Mouse (Mus musculus) T-cell, adult 2 months (primary cell): Measurements from ENCODE around the gene Rassf5.
A peak's percentile ranks its signal among the peaks of the same experiment; 100 is the strongest.
"Not testable (repeated sequence)": the region's sequence is repeated elsewhere in the genome, so short reads cannot be mapped to it uniquely, and the experiment has no call there.

Source experiments
- DNase-seq: peaks from one replicate; pipeline ENCODE4 v3.0.0; 2022; ENCODE audit warnings: low spot score

Gene Rassf5

DNA sequence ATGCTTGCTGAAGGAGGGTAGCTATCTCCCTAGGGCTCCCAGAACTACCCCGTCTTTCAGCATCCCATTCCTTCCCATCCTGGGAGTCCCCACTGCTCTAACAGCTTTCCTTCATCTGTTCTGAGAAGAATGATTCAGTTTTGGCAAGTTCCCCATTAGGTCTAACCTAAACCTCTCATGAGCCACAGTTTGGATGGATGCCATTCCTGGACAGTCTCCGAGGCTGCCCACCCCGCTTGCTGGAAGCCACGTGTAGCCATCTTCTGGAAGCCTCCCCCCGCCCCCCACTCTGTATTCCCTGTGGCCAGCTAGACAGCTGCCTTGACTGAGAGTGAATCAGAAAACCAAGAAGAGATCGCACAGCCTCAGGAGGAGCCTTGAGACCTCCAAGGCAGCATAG is 12.2 kb upstream of the Rassf5 start:
- no peak for DNase-seq

DNA sequence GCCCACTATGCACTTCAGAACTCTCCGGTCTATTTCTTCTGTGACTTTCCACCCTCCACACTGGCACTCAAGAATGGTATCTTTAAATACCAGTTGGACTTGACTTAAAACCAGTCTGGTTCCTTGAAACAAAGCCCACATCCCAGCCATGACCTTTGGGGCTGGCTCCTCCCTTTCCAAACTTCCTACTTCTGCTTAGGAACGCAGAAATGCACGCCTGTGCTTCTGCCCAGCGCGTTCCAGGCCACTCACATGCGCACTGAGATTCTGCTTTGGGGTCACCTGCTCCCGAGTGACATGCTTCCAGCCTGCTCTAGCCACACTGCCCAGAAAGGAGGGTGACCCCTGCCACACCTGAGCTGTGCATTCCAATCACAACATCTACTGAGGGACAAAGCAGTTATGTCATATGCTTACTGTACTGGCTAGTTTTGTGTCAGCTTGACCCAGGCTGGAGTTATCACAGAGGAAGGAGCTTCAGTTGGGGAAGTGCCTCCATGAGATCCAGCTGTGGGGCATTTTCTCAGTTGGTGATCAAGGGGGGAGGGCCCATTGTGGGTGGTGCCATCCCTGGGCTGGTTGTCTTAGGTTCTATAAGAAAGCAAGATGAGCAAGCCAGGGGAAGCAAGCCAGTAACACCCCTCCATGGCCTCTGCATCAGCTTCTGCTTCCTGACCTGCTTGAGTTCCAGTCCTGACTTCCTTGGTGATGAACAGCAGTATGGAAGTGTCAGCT is 7.6 kb upstream of the Rassf5 start:
- DNase-seq: not testable (repeated sequence)

GRCm38 (mm10) chr1:131246433-131247395 is 1.7 kb upstream of the Rassf5 start:
- peak; percentile 24 for DNase-seq

- DNase-seq: peak; percentile 46
Measured at GRCm38 (mm10) chr1:131245926-131246325, 868 bp upstream of the Rassf5 start.

DNA sequence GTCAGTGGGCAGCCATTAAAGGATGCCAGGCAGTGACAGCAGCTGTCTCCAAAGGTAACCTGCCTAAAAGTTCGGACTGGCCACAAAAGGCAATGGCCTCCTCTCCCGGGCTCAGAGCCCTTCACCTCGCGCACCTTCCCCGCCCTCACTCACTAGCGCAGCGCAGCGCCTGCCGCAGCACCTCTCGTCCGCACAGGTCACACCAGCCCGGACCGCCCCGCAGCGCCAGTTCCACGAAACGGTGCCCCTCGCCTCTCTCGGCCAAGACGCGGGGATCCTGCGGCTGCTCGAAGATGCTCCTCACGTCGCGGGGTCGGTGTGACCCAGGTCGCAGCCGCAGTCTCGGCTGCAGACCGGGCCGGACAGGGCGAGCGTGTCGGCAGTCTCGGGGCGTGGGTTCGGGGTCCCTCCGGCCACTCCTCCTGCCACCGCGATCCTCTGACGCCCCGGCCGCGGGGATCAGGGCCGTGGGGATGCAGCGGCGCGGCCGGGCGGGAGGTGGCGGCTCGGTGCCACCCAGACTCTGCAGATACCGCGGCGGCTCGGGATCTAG is 446 bp downstream of the Rassf5 start:
- no peak for DNase-seq

GRCm38 (mm10) chr1:131242956-131243355 is 2.1 kb downstream of the Rassf5 start:
- DNase-seq: no peak

DNA sequence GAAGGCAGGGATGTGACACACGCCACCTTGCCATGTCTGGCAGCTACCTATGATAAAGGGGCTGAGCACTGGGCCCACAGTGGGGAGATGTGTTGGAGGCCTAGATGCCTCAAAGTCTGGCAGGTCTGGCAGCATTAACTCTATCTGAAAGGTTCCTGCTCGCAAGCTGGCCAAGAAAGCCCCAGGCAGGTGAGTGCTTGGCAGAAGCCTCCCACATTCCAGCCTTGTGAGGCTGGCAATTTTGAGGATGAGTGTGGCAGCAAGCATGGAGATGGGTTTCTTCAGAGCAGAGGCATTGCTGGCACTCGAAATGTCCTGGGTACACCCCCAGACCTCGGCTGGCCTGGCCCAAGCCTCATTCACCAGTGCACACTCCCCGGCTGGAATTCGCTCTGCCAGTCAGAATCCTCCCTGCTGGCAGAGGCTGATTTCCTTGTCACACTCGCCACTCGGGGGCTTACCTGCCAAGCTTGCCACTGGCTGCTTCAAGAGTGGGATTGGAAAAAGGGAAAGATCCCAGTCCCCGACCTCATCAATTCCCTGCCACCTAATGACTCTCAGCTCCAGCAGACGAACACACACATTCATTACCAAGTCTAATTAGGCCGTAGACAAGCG is 5.4 kb downstream of the Rassf5 start:
- no peak for DNase-seq

DNA sequence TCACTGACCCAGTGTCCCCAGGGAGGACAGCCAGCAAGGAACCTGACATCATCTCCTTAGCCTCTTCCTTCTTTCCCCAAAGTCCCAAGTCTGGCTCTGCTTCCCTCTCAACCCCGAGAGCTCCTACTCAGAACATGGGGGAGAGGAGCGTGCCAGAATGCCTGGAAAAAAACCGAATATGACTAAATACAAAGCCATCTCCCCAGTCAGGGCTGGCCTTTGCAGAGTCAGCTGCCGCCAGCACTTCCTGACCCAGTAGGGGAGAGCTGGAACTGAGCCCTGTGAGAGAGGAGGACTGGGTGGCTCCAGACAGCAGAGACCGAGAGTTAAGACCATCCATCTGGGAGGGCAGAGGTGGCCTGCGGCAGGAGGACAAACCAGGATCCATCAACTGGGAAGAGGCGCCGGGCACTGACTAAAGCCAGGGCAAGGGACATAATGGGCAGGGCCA is 6.1 kb downstream of the Rassf5 start:
- no peak for DNase-seq

DNA sequence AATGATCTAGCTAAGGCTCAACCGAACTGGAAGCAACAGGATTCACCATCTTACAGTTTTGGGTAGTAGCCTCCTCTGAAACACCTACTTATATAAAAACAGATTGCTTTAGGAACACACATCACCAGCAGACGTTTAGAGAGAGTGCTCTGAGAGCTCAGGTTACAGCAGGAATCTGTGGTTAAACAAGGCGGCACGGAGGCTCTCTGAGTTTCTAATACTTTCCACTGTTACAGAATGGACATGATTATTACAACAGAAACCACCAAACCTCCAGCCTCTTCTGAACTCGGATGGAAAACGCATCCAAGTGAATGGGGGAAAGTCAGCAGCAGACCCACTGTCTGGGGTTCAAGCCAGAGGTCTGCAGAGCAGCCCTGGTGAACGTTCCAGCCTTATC is 9.0 kb downstream of the Rassf5 start:
- no peak for DNase-seq

GRCm38 (mm10) chr1:131233527-131233926 is 11.5 kb downstream of the Rassf5 start:
- DNase-seq: no peak

GRCm38 (mm10) chr1:131228659-131229058 is 16.4 kb downstream of the Rassf5 start:
- no peak for DNase-seq

- no peak for DNase-seq
Measured at GRCm38 (mm10) chr1:131228225-131228624, 16.8 kb downstream of the Rassf5 start.

DNA sequence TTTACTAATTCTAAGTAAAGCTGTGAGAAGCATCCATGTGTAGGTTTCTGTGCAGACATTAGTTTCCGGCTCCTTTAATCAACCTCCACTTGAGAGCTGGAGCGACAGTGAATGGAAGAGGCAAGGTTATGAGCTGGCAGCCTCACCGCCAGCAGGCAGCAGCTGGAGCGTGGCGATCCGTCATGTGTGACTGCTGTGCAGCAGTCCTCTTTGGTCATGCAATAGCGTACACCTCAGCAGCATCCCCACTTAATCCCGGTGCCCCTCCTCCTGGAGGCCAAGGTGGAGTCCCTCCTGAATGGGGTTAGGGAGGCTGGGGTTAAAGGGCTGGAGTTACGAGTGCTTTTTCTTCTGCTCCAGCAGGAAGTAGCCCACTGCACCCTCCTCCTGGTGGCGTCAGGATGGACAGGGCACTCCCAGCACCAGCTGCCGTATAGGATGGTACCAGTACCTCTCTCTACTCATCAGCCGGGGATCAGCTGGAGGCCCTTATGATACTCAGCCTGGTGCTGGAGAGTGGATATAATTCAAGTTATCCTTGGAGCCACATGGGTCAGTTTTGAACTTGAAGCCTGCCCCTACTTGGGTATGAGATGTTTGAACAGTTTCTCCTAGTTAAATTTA is 20.1 kb downstream of the Rassf5 start:
- DNase-seq: no peak

DNA sequence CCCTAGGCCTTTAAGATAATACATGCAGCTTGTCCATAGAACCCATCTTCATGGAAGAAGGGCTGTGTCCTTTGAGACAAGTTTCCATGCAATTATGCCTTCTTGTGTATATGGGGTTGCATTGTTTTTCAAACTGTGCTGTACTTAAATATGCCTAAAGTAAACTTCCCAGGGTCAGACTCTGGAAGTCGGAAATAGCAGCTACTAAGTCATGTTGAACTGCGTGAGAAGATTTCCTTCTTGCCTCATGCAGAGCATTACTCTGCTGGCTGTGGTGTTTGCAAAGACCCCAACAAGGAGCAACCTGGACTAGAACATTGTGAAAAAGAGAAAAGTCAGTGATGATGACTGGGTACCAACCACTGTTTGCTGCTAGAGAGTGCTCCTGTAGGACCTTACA is 21.7 kb downstream of the Rassf5 start:
- no peak for DNase-seq

DNA sequence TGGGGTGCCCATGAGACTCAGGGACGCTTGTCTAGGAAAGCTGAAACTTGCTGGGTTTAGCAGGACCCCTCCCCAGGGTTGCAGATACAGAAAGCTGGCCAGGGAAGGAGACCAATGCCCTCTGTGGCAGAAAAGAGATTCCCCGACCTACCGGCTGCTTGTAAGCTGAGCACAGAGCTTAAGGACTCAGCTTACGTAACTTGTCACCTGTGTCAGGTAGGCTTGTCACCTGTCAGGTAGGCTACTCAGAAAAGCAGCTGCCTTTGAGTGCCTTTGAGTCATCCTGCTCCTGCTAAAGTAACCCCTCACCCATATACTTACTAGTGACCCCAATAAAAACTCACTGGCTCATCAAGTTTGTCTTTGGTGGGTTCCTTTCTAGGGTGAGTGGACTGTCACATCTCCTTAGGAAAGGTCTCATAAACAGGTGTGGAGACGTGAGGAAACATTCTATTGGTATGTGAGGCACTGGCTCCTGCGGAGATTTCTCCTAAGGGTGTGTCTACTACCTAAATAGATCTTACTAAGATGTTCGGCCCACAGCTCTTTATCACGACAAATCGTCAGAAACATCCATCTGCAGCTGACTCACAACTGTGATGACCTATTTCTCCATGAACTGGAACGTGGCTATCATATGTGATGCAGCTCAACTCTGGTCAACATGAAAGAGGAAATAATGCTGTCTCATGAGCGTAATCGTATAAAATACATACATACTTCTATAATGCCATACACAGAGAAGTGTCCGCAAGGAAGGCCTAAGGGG is 23.1 kb downstream of the Rassf5 start:
- no peak for DNase-seq

DNA sequence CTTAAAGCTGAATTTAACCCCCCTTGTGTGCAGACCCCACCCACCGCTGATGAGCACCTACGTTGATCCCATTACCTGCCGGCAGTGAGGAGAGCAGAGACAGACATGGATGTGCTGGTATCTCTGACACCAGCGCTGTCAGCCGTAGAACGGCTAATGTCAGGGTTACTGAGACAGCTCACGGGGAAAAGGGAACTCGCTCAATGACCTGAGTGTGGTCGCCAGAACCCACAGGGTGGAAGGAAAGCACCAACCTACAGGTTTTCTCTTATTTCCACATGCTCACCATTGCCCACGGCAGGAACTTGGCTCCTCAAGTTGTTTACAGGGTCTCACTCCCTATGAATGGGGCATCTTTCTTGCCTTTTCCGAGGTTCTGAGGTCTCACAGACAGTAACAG is 26.1 kb downstream of the Rassf5 start:
- DNase-seq: no peak

- DNase-seq: no peak
Measured at GRCm38 (mm10) chr1:131213361-131213760, 31.7 kb downstream of the Rassf5 start.

DNA sequence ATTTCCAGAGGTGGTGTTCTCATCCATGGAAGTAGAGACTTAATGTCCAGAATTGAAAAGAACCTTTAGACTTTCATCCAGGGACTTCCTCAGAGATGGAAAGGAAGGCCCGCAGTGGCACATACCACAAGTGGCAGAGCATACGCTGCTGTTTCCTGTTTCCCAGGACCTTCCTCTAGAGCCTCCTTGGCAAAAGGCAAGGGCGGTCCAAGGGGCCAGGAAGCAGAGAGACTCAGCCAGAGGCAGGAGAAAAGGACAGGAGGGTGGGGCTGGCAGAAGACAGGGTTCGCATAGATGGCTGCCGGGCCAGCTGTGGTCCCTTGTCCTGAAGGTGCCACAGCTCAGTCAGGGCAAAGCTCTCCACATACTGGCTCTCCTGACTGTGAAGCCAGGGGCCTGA is 32.1 kb downstream of the Rassf5 start:
- DNase-seq: no peak

- no peak for DNase-seq
Measured at GRCm38 (mm10) chr1:131211655-131212054, 33.4 kb downstream of the Rassf5 start.

DNA sequence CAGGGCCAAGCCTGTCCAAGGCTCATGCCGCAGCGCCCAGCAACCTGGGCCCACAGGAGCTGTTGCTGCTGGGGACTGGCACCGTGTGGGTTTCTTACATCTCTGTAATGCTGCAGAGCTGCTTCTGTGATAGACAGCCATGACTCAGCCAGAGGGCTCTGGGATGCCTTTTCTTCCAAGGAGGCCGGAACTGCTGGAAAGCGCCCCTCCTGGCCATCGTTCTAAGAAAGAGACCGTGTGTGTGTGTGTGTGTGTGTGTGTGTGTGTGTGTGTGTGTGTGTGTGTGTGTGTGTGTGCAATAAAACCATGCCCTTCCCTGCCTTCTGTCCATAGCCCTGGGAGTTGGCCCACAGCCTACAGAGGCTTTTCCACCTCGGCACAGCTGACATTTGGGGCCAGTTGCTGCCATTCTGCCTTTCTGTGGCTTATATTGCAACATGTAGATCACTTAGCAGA is 35.1 kb downstream of the Rassf5 start:
- DNase-seq: no peak

DNA sequence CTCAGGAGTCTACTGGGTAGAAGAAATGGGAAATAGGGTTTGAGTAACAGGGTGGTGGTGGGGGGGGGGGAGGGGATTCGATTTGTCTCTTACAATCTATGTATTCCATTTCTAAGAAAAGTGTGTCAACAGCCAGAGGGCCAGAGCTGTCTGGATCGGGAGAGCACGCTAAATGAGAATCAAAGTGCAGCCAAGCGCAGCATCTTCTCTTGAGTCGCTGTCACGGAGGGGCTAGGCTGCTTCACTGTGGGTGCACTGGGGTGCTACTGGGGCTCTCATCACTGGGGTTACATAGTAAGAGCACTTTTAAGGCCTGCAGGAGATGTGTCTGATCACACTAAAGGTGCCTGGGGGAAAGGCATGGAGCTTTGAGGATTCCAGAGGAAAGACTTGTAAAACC is 36.3 kb downstream of the Rassf5 start:
- DNase-seq: no peak
